Mouse (Mus musculus) left cerebral cortex, adult 2 months (tissue): ENCODE results near the gene Tssk1. TPM values are rescaled to one million over a fixed set of nuclear protein-coding genes. Genes with fewer than 3 reads are reported as not detected.

Experiments used
- DNase-seq, 2 experiments: peaks; one replicate each; pipeline ENCODE4 v3.0.0; 2021 to 2022; ENCODE audit warnings: low spot score in 2 of 2, mixed read lengths in 1 of 2; ENCODE audit errors: extremely low spot score in 1 of 2
- H3K27ac ChIP-seq: fragments of 200-600 bp; 2 replicates; pipeline ENCODE4 v1.8.1; 2022
- H3K4me3 ChIP-seq: fragments of 200-600 bp; 2 replicates; pipeline ENCODE4 v1.8.1; 2022
- CTCF ChIP-seq: fragments of 200-600 bp; IDR thresholded peaks from 2 replicates; pipeline ENCODE4 v1.8.1; 2022; ENCODE audit warnings: antibody characterized with exemption, mild to moderate bottlenecking, moderate library complexity
- intact Hi-C: fragments of 180-260 bp; cut with DNase I; formaldehyde crosslinking; loops from one replicate; pipeline ENCODE4 v1.15.1; 2025
- long read RNA-seq, 2 experiments: library from polyadenylated mRNA; stranded (forward); transcript quantifications; one replicate each; pipeline ENCODE4 v2.0.0; 2021; ENCODE audit warnings: borderline mapping rate in 2 of 2
- total RNA-seq, 2 experiments: library from RNA; stranded (reverse); gene quantifications; 2 replicates each; pipeline ENCODE4 v1.2.3; 2021

The Tssk1 gene
- total RNA-seq, result not detected
- long read RNA-seq, experiment 1, result 0 reads
- long read RNA-seq, experiment 2, result 0 reads

- no peak within 1 kb of the TSS for H3K27ac ChIP-seq
- H3K4me3 ChIP-seq, result no peak within 1 kb of the TSS
- intact Hi-C loops, result no loop called here
- no peak for TF ChIP-seq CTCF
- no peak for DNase-seq
Observed at GRCm38 (mm10) chr16:17893923-17894322, at the start of gene Tssk1. Gene Tssk1, plus strand, starts transcription at chr16:17894223.

GRCm38 (mm10) chr16:17848431-17848830, 45.6 kb upstream of the Tssk1 start:
- intact Hi-C loops, result no loop called here
- H3K4me3 ChIP-seq, result no peak overlapping the region
- no peak for TF ChIP-seq CTCF
- H3K27ac ChIP-seq, result peak overlapping the region; percentile 41
- no peak for DNase-seq

- H3K27ac ChIP-seq, result peak overlapping the region; percentile 41; the same call in 1 of the 2 replicates
- TF ChIP-seq CTCF, result peak; percentile 93
- intact Hi-C loops, result no loop called here
- DNase-seq, result no peak
- H3K4me3 ChIP-seq, result no peak overlapping the region
Observed at GRCm38 (mm10) chr16:17848928-17849327, 45.1 kb upstream of the Tssk1 start.

- intact Hi-C loops, result no loop called here
- Histone ChIP-seq H3K27ac (no peak overlapping the region), H3K4me3 (no peak overlapping the region)
- DNase-seq, result no peak
- TF ChIP-seq CTCF, result no peak
Observed at GRCm38 (mm10) chr16:17849486-17849885, 44.5 kb upstream of the Tssk1 start.

- no peak overlapping the region for H3K4me3 ChIP-seq
- intact Hi-C loops, result no loop called here
- no peak for TF ChIP-seq CTCF
- no peak overlapping the region; the same call in 1 of the 2 replicates for H3K27ac ChIP-seq
- DNase-seq, result no peak
Observed at GRCm38 (mm10) chr16:17851331-17851730, 42.7 kb upstream of the Tssk1 start.

GRCm38 (mm10) chr16:17851860-17852259, 42.2 kb upstream of the Tssk1 start:
- DNase-seq, result no peak
- Histone ChIP-seq H3K27ac (peak overlapping the region; percentile 16; the same call in 1 of the 2 replicates), H3K4me3 (no peak overlapping the region)
- intact Hi-C loops, result no loop called here
- TF ChIP-seq CTCF, result no peak

- TF ChIP-seq CTCF, result no peak
- intact Hi-C loops, result no loop called here
- no peak for DNase-seq
- H3K4me3 ChIP-seq, result no peak overlapping the region
- no peak overlapping the region for H3K27ac ChIP-seq
Observed at GRCm38 (mm10) chr16:17853263-17853662, 40.8 kb upstream of the Tssk1 start.

- intact Hi-C loops, result no loop called here
- H3K4me3 ChIP-seq, result no peak overlapping the region
- TF ChIP-seq CTCF, result no peak
- no peak for DNase-seq
- H3K27ac ChIP-seq, result no peak overlapping the region
Observed at GRCm38 (mm10) chr16:17857157-17857556, 36.9 kb upstream of the Tssk1 start.

- no peak overlapping the region for H3K4me3 ChIP-seq
- intact Hi-C loops, result no loop called here
- no peak for DNase-seq
- no peak overlapping the region for H3K27ac ChIP-seq
- TF ChIP-seq CTCF, result peak; percentile 47
Observed at GRCm38 (mm10) chr16:17858592-17858991, 35.4 kb upstream of the Tssk1 start.

- H3K27ac ChIP-seq, result no peak overlapping the region
- no peak overlapping the region for H3K4me3 ChIP-seq
- no peak for DNase-seq
- intact Hi-C loops, result no loop called here
- no peak for TF ChIP-seq CTCF
Observed at GRCm38 (mm10) chr16:17865293-17865692, 28.7 kb upstream of the Tssk1 start.

GRCm38 (mm10) chr16:17865770-17866169, 28.3 kb upstream of the Tssk1 start:
- Histone ChIP-seq H3K27ac (no peak overlapping the region), H3K4me3 (no peak overlapping the region)
- DNase-seq, result no peak
- TF ChIP-seq CTCF, result no peak
- intact Hi-C loops, result no loop called here

GRCm38 (mm10) chr16:17871248-17871647, 22.8 kb upstream of the Tssk1 start:
- Histone ChIP-seq H3K4me3 (no peak overlapping the region), H3K27ac (no peak overlapping the region)
- intact Hi-C loops, result no loop called here
- DNase-seq, result no peak
- no peak for TF ChIP-seq CTCF

- no peak for TF ChIP-seq CTCF
- Histone ChIP-seq H3K27ac (no peak overlapping the region), H3K4me3 (no peak overlapping the region)
- intact Hi-C loops, result no loop called here
- no peak for DNase-seq
Observed at GRCm38 (mm10) chr16:17872995-17873394, 21.0 kb upstream of the Tssk1 start.
